9 mouse cellular contexts compared by ENCODE assay signal in the genomic region with DNA sequence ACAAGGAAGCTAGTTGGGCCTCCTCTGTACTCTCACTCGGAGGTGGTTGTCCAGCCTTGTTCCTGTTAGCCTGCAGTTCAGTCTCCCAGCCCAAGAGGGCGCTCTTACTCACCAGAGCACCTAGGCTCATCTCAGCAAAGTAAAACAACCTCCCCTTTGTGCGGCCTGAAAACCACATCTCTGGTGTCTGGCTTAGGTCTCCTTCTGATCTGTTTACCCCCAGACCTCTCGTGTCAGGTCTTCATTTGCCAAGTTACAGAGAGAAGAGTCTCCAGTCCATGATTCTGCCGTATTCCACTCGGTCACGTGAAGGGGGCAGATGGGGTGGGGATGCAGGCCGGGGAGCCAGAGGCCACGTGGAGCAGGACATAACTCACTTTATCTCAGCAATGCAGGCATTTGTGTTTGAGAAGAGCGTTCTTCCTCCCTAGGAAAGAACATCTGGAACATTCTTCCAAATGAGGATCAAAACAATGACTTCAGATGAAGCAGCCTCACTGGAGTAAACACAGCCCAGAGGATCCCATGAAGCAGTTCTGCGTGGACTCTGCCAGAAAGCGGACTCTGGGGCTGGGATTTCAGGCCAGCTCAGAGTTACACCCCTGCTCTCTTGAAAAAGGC. TPM values are rescaled to one million over a fixed set of nuclear protein-coding genes. Genes with fewer than 3 reads are reported as not detected.
DNase-seq lines count a peak whose midpoint lies in the region; ATAC-seq and TF ChIP-seq lines count a peak whose summit lies in the region.
"Had no signal": no experiment of that assay in that cellular context is flagged by ENCODE, and none has a peak within 500 bp of the region (broad histone marks: within the 10 kb centered on the region; RNA-seq: fewer than 3 reads in every experiment).

No protein-coding gene starts in this region.

- DNase-seq in liver = peak; percentile 65
- peak; percentile 69 to 70 for DNase-seq in cerebellum, postnatal 10 days
- DNase-seq in gastrocnemius, postnatal 36 days = peak; percentile 72 to 81
- DNase-seq in kidney, adult 9 months = peak; percentile 87
- DNase-seq in thymus, adult 18-20 months = peak; percentile 28 to 29

- WGBS in liver, embryonic 12.5 days (ENCODE audit: insufficient replicate concordance) = 46% methylated on average over 12 of the region's 12 CpGs
- WGBS in limb, embryonic 15.5 days = 49% methylated on average over 12 of the region's 12 CpGs
- WGBS in olfactory bulb, adult 2 months = 63% methylated on average over 12 of the region's 12 CpGs

- no peak for TF ChIP-seq POLR2A in olfactory bulb, adult 2 months (IDR thresholded peaks at IDR 0.05; ENCODE audit: insufficient read depth, low read depth, low read length)

- no peak overlapping the region for H3K9ac ChIP-seq in liver, embryonic 12.5 days
- H3K9ac ChIP-seq in limb, embryonic 15.5 days = no peak overlapping the region

- TF ChIP-seq CTCF in olfactory bulb, adult 2 months (IDR thresholded peaks at IDR 0.05; ENCODE audit: insufficient read depth, low read depth, low read length) = peak; percentile 64

- H3K27me3 ChIP-seq in liver, embryonic 12.5 days (replicated peaks) = no peaks in the 10 kb centered on the region; the same call in 1 of the 2 replicates
- H3K27me3 ChIP-seq in limb, embryonic 15.5 days = no peaks in the 10 kb centered on the region

- intact Hi-C loops in gastrocnemius, postnatal 36 days (cut with DNase I) = loop anchor here (5.0 kb wide), 2 partner anchors 66 to 81 kb away; no protein-coding TSS in a partner anchor

- H3K4me3 ChIP-seq in liver, embryonic 12.5 days = no peak overlapping the region
- H3K4me3 ChIP-seq in limb, embryonic 15.5 days = no peak overlapping the region
- H3K4me3 ChIP-seq in olfactory bulb, adult 2 months (ENCODE audit: insufficient read depth, low read depth, low read length) = no peak overlapping the region
- H3K4me3 ChIP-seq: erythroblast, embryonic 14.5 days had no signal

- no peaks in the 10 kb centered on the region for H3K4me1 ChIP-seq in liver, embryonic 12.5 days
- peaks cover 25% of the 10 kb centered on the region for H3K4me1 ChIP-seq in limb, embryonic 15.5 days
- H3K4me1 ChIP-seq in olfactory bulb, adult 2 months (ENCODE audit: control insufficient read depth, insufficient read depth, low read length) = peaks cover 22% of the 10 kb centered on the region

- H3K4me2 ChIP-seq in liver, embryonic 12.5 days = no peak overlapping the region
- no peak overlapping the region for H3K4me2 ChIP-seq in limb, embryonic 15.5 days

- no peaks in the 10 kb centered on the region for H3K36me3 ChIP-seq in liver, embryonic 12.5 days
- no peaks in the 10 kb centered on the region for H3K36me3 ChIP-seq in limb, embryonic 15.5 days

- no peak overlapping the region for H3K27ac ChIP-seq in liver, embryonic 12.5 days
- H3K27ac ChIP-seq in limb, embryonic 15.5 days = peak overlapping the region; percentile 67
- H3K27ac ChIP-seq in olfactory bulb, adult 2 months (ENCODE audit: insufficient read depth, low read depth, low read length) = 0 out of 2 replicates have a peak overlapping the region, but pooled peaks have one; percentile 21

- ATAC-seq in liver, embryonic 12.5 days = no peak
- ATAC-seq in limb, embryonic 15.5 days (ENCODE audit: insufficient number of reproducible peaks, low FRiP score, low TSS enrichment, low read depth) = no peak; the same call in 1 of the 2 replicates

- no peaks in the 10 kb centered on the region for H3K9me3 ChIP-seq in liver, embryonic 12.5 days (replicated peaks)
- no peaks in the 10 kb centered on the region for H3K9me3 ChIP-seq in limb, embryonic 15.5 days

RNA-seq across cellular contexts. Expression of a gene that starts 27.5 kb away (rescaled TPM):
- 31.7 and 38.1 TPM in 2 replicates for polyA plus RNA-seq in liver, embryonic 12.5 days (2016; fragmentation: Nextera tagmentation; extraction: Ambion mirVana)
- not detected for total RNA-seq in gastrocnemius, postnatal 36 days (2021)
- polyA plus RNA-seq in limb, embryonic 15.5 days (2015; fragmentation: Nextera tagmentation; extraction: Ambion mirVana) = not detected in 2 replicates
- polyA plus RNA-seq in olfactory bulb, adult 2 months (2012; ENCODE audit: insufficient read depth, insufficient read length, low replicate concordance, missing spikeins) = not detected in 2 replicates

RNA-seq across cellular contexts. Expression of a gene that starts 33.5 kb away (rescaled TPM):
- 13.4 and 14.0 TPM in 2 replicates for polyA plus RNA-seq in liver, embryonic 12.5 days (2016; fragmentation: Nextera tagmentation; extraction: Ambion mirVana)
- total RNA-seq in gastrocnemius, postnatal 36 days (2021) = 10 to 100 TPM; 14.1 to 17.1 TPM
- 105 and 121 TPM in 2 replicates for polyA plus RNA-seq in limb, embryonic 15.5 days (2015; fragmentation: Nextera tagmentation; extraction: Ambion mirVana)
- not detected in 2 replicates for polyA plus RNA-seq in olfactory bulb, adult 2 months (2012; ENCODE audit: insufficient read depth, insufficient read length, low replicate concordance, missing spikeins)

RNA-seq across cellular contexts. Expression of a gene that starts 53.5 kb away (rescaled TPM):
- polyA plus RNA-seq in liver, embryonic 12.5 days (2016; fragmentation: Nextera tagmentation; extraction: Ambion mirVana) = 0.72 and 0.81 TPM in 2 replicates
- under 1 TPM in 1 of 2 experiments, not detected in 1; 0.23 TPM for total RNA-seq in gastrocnemius, postnatal 36 days (2021)
- polyA plus RNA-seq in limb, embryonic 15.5 days (2015; fragmentation: Nextera tagmentation; extraction: Ambion mirVana) = 1.1 and 1.7 TPM in 2 replicates
- not detected in 2 replicates for polyA plus RNA-seq in olfactory bulb, adult 2 months (2012; ENCODE audit: insufficient read depth, insufficient read length, low replicate concordance, missing spikeins)
- polyA plus RNA-seq: erythroblast, embryonic 14.5 days had no signal

Comparison
In these comparisons a context has a peak if more than half of its experiments do, and no peak if none do; other contexts are left out.
1. DNase-seq: peak in every context shown above with its lines; median percentile 87 in kidney, adult 9 months; 76 in gastrocnemius, postnatal 36 days; 70 in cerebellum, postnatal 10 days; 65 in liver; 28 in thymus, adult 18-20 months.
2. RNA of a gene that starts 27.5 kb away (polyA plus RNA-seq): 31.7 to 38.1 TPM in liver, embryonic 12.5 days; not detected in limb, embryonic 15.5 days and not detected in olfactory bulb, adult 2 months; every median in the first group is over 10 times any median in the second.
3. RNA of a gene that starts 33.5 kb away (polyA plus RNA-seq): 105 to 121 TPM in limb, embryonic 15.5 days and 13.4 to 14.0 TPM in liver, embryonic 12.5 days; not detected in olfactory bulb, adult 2 months; every median in the first group is over 10 times any median in the second.